Mouse (Mus musculus): ENCODE results near the gene Itga6.

DNA sequence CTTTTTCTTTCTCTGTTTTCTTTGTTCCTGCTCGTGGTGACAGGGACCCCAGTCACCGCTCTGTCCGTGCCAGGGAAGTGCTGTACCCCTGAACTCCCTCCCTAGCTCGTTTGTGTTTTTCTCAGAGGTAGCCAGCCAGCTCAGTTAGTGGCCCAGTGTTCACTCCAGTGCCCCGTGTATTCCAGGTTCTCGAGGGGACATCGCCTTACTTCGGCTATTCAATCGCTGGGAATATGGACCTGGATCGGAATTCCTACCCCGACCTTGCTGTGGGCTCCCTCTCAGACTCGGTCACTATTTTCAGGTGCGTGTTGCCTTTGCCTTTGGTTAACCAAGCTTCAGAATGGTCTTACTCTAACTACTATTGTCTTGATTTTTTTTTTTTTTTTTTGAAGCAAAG lies 82.3 kb downstream of the Itga6 start:
- TF ChIP-seq CTCF (IDR thresholded peaks at IDR 0.05; ENCODE audit: low read depth, low read length) (no peak), POLR2A (IDR thresholded peaks at IDR 0.05; ENCODE audit: borderline replicate concordance, low read depth, low read length) (no peak)
